Mouse (Mus musculus) myocyte (in vitro differentiated cells): ENCODE measurements around the gene Cdkn2a. TPM values are rescaled to one million over a fixed set of nuclear protein-coding genes. Genes with fewer than 3 reads are reported as not detected.

Source experiments
- H3K27me3 ChIP-seq: one replicate; pipeline ENCODE4 v1.6.1; 2011; ENCODE audit not compliant: control insufficient read depth, insufficient read depth, insufficient read length
- H3K36me3 ChIP-seq: one replicate; pipeline ENCODE4 v1.6.1; 2011; ENCODE audit not compliant: control insufficient read depth, insufficient read depth
- H3K4me2 ChIP-seq: one replicate; pipeline ENCODE4 v1.6.1; 2011; ENCODE audit warnings: low read depth, control low read depth
- H3K4me3 ChIP-seq: one replicate; pipeline ENCODE4 v1.5.1; 2011; ENCODE audit warnings: mild to moderate bottlenecking, control low read depth, moderate library complexity
- H3K79me2 ChIP-seq: one replicate; pipeline ENCODE4 v1.6.1; 2011; ENCODE audit not compliant: control insufficient read depth, insufficient read depth
- H3ac ChIP-seq: one replicate; pipeline ENCODE4 v1.6.1; 2011; ENCODE audit not compliant: control insufficient read depth, insufficient read length
- CEBPB ChIP-seq: IDR thresholded peaks from 2 replicates; pipeline ENCODE4 v1.6.1; 2011; ENCODE audit warnings: mild to moderate bottlenecking, moderate library complexity; ENCODE audit not compliant: poor library complexity, insufficient read depth, severe bottlenecking
- E2F4 ChIP-seq: IDR thresholded peaks from one replicate; pipeline ENCODE4 v1.6.1; 2011; ENCODE audit warnings: mild to moderate bottlenecking, control low read depth, moderate library complexity; ENCODE audit not compliant: insufficient read depth
- MAX ChIP-seq: IDR thresholded peaks from one replicate; pipeline ENCODE4 v1.6.1; 2011; ENCODE audit warnings: low read depth, mild to moderate bottlenecking, control low read depth
- MYOD1 ChIP-seq, 3 experiments: IDR thresholded peaks; one replicate each; pipeline ENCODE4 v1.6.1; 2011; ENCODE audit warnings: control low read depth in 2 of 3, low read depth in 2 of 3, mild to moderate bottlenecking in 2 of 3, moderate library complexity in 1 of 3; ENCODE audit not compliant: insufficient read length in 2 of 3, control insufficient read depth in 1 of 3
- MYOG ChIP-seq, 3 experiments: IDR thresholded peaks; one replicate each; pipeline ENCODE4 v1.6.1; 2011; ENCODE audit warnings: control low read depth in 2 of 3, low read depth in 2 of 3, mild to moderate bottlenecking in 2 of 3; ENCODE audit not compliant: insufficient read length in 2 of 3, control insufficient read depth in 1 of 3, insufficient read depth in 1 of 3
- POLR2A ChIP-seq: IDR thresholded peaks from one replicate; pipeline ENCODE4 v1.6.1; 2011; ENCODE audit warnings: low read depth, mild to moderate bottlenecking, control low read depth, moderate library complexity; ENCODE audit not compliant: insufficient read length
- POLR2AphosphoS2 ChIP-seq: IDR thresholded peaks from one replicate; pipeline ENCODE4 v1.6.1; 2011; ENCODE audit warnings: low read depth, control low read depth; ENCODE audit not compliant: insufficient read length
- REST ChIP-seq: IDR thresholded peaks from one replicate; pipeline ENCODE4 v1.6.1; 2011; ENCODE audit warnings: mild to moderate bottlenecking, control low read depth, moderate library complexity; ENCODE audit not compliant: insufficient read depth, insufficient read length
- SRF ChIP-seq: IDR thresholded peaks from one replicate; pipeline ENCODE4 v1.6.1; 2011; ENCODE audit warnings: low read depth; ENCODE audit not compliant: control insufficient read depth, insufficient read length
- TCF12 ChIP-seq: IDR thresholded peaks from one replicate; pipeline ENCODE4 v1.6.1; 2011; ENCODE audit warnings: mild to moderate bottlenecking, control low read depth; ENCODE audit not compliant: poor library complexity, insufficient read depth, severe bottlenecking
- TCF3 ChIP-seq: IDR thresholded peaks from one replicate; pipeline ENCODE4 v1.6.1; 2011; ENCODE audit warnings: low read depth, control low read depth; ENCODE audit not compliant: insufficient read length
- USF1 ChIP-seq: IDR thresholded peaks from one replicate; pipeline ENCODE4 v1.6.1; 2011; ENCODE audit warnings: low read depth, mild to moderate bottlenecking, control low read depth, moderate library complexity
- polyA plus RNA-seq: library from polyadenylated mRNA; unstranded; fragments of >200 nt; fragmentation: generic; extraction: Trizol; gene quantifications from one replicate; pipeline ENCODE4 v1.2.1, GENCODE M21; 2012; ENCODE audit warnings: missing spikeins

The Cdkn2a gene
- polyA plus RNA-seq, 1 experiment, result not detected

GRCm38 (mm10) chr4:89274006-89274405 lies 20.4 kb downstream of the Cdkn2a start:
- Histone ChIP-seq H3K4me3 (no peak overlapping the region), H3K79me2 (no peaks in the 10 kb centered on the region), H3K4me2 (no peak overlapping the region), H3K36me3 (no peaks in the 10 kb centered on the region), H3ac (no peak overlapping the region), H3K27me3 (no peaks in the 10 kb centered on the region)
- TF ChIP-seq MYOD1 (IDR thresholded peaks at IDR 0.05; ENCODE audit: control insufficient read depth in 1 of 3, insufficient read length in 2 of 3, low read depth in 2 of 3), result no peak
- TF ChIP-seq MAX, result no peak
- TF ChIP-seq USF1, result no peak
- TF ChIP-seq E2F4, result no peak
- no peak for TF ChIP-seq POLR2A

- Histone ChIP-seq H3ac (no peak overlapping the region), H3K4me3 (no peak overlapping the region), H3K79me2 (no peaks in the 10 kb centered on the region), H3K27me3 (no peaks in the 10 kb centered on the region), H3K4me2 (no peak overlapping the region), H3K36me3 (no peaks in the 10 kb centered on the region)
- no peak for TF ChIP-seq E2F4
- no peak for TF ChIP-seq MAX
Observed at GRCm38 (mm10) chr4:89273585-89273984, 20.9 kb downstream of the Cdkn2a start.

GRCm38 (mm10) chr4:89272961-89273540 lies 21.4 kb downstream of the Cdkn2a start:
- no peaks in the 10 kb centered on the region for H3K36me3 ChIP-seq
- H3K4me2 ChIP-seq, result no peak overlapping the region
- H3K79me2 ChIP-seq, result no peaks in the 10 kb centered on the region
- H3ac ChIP-seq, result no peak overlapping the region
- no peaks in the 10 kb centered on the region for H3K27me3 ChIP-seq
- no peak for TF ChIP-seq REST
- TF ChIP-seq MYOD1 (IDR thresholded peaks at IDR 0.05; ENCODE audit: control insufficient read depth in 1 of 3, insufficient read length in 2 of 3, low read depth in 2 of 3), result no peak
- TF ChIP-seq E2F4, result no peak
- no peak for TF ChIP-seq MYOG (IDR thresholded peaks at IDR 0.05; ENCODE audit: control insufficient read depth in 1 of 3, insufficient read depth in 1 of 3, insufficient read length in 2 of 3, low read depth in 2 of 3)
- no peak for TF ChIP-seq MAX
- no peak for TF ChIP-seq CEBPB
- no peak for TF ChIP-seq TCF12
- TF ChIP-seq POLR2A, result no peak
- TF ChIP-seq SRF, result no peak
- no peak for TF ChIP-seq POLR2AphosphoS2
- TF ChIP-seq USF1, result no peak
- TF ChIP-seq TCF3, result no peak
- H3K4me3 ChIP-seq, result no peak overlapping the region

- Histone ChIP-seq H3K36me3 (no peaks in the 10 kb centered on the region), H3ac (no peak overlapping the region), H3K79me2 (no peaks in the 10 kb centered on the region), H3K4me2 (no peak overlapping the region), H3K27me3 (no peaks in the 10 kb centered on the region), H3K4me3 (no peak overlapping the region)
- TF ChIP-seq REST (no peak), MYOD1 (IDR thresholded peaks at IDR 0.05; ENCODE audit: control insufficient read depth in 1 of 3, insufficient read length in 2 of 3, low read depth in 2 of 3) (no peak), POLR2AphosphoS2 (no peak), SRF (no peak), TCF3 (no peak), CEBPB (no peak), MAX (no peak), MYOG (IDR thresholded peaks at IDR 0.05; ENCODE audit: control insufficient read depth in 1 of 3, insufficient read depth in 1 of 3, insufficient read length in 2 of 3, low read depth in 2 of 3) (no peak), POLR2A (no peak)
Observed at GRCm38 (mm10) chr4:89272101-89272718, 22.2 kb downstream of the Cdkn2a start.

- H3ac ChIP-seq, result no peak overlapping the region
- no peaks in the 10 kb centered on the region for H3K27me3 ChIP-seq
- H3K36me3 ChIP-seq, result no peaks in the 10 kb centered on the region
- H3K4me3 ChIP-seq, result no peak overlapping the region
- no peaks in the 10 kb centered on the region for H3K79me2 ChIP-seq
- peak overlapping the region; percentile 56 for H3K4me2 ChIP-seq
- peak; percentile 24 for TF ChIP-seq POLR2AphosphoS2
- TF ChIP-seq TCF12, result no peak
- TF ChIP-seq MAX, result no peak
- no peak for TF ChIP-seq REST
- no peak for TF ChIP-seq CEBPB
- TF ChIP-seq TCF3, result no peak
- TF ChIP-seq MYOG (IDR thresholded peaks at IDR 0.05; ENCODE audit: control insufficient read depth in 1 of 3, insufficient read depth in 1 of 3, insufficient read length in 2 of 3, low read depth in 2 of 3), result peak in 1 of 3 experiments; percentile 55
- TF ChIP-seq USF1, result no peak
- no peak for TF ChIP-seq POLR2A
- no peak for TF ChIP-seq SRF
- no peak for TF ChIP-seq E2F4
- TF ChIP-seq MYOD1 (IDR thresholded peaks at IDR 0.05; ENCODE audit: control insufficient read depth in 1 of 3, insufficient read length in 2 of 3, low read depth in 2 of 3), result peak in 2 of 3 experiments; percentile 69 to 81
Observed at GRCm38 (mm10) chr4:89257768-89258167, 36.7 kb downstream of the Cdkn2a start.
